Mouse (Mus musculus) erythroblast, adult 5-6 weeks (primary cell): ENCODE data around the gene Pop5. TPM values are rescaled to one million over a fixed set of nuclear protein-coding genes. Genes with fewer than 3 reads are reported as not detected.
A peak's percentile ranks its signal among the peaks of the same experiment; 100 is the strongest.

ENCODE experiments used
- ATAC-seq: replicated peaks from 2 replicates; pipeline ENCODE4 v1.8.0; 2016; ENCODE audit warnings: moderate number of reproducible peaks, mild to moderate bottlenecking, moderate TSS enrichment, inconsistent platforms; ENCODE audit not compliant: poor library complexity, low FRiP score, severe bottlenecking
- total RNA-seq, 2 experiments: library from RNA; stranded (forward) in 1 of 2; stranded (reverse) in 1 of 2; fragments of 150-400 nt in 1 of 2; fragments of 200-764, 138-1000 nt in 1 of 2; gene quantifications; 2 replicates each; pipeline versions ENCODE4 v1.2.3 to v1.2.4; 2015 to 2017; ENCODE audit warnings: low replicate concordance in 2 of 2

The Pop5 gene
- total RNA-seq (2015; ENCODE audit: low replicate concordance) = 20.1 and 41.5 TPM in 2 replicates
- total RNA-seq (2017; ENCODE audit: low replicate concordance) = 5.9 and 26.6 TPM in 2 replicates

GRCm38 (mm10) chr5:115235786-115236263 lies at the start of gene Pop5:
Pop5 (plus strand) TSS chr5:115235836.
- peak; percentile 78 for ATAC-seq

GRCm38 (mm10) chr5:115186371-115187073 lies 49.1 kb upstream of the Pop5 start:
- no peak for ATAC-seq

GRCm38 (mm10) chr5:115187188-115188131 lies 48.2 kb upstream of the Pop5 start:
- peak; percentile 78 for ATAC-seq

GRCm38 (mm10) chr5:115188824-115189223 lies 46.8 kb upstream of the Pop5 start:
- peak; percentile 55 for ATAC-seq

- ATAC-seq = no peak
Observed at GRCm38 (mm10) chr5:115190081-115190480, 45.6 kb upstream of the Pop5 start.

- no peak for ATAC-seq
Observed at GRCm38 (mm10) chr5:115191880-115192827, 43.5 kb upstream of the Pop5 start.

- ATAC-seq = no peak
Observed at GRCm38 (mm10) chr5:115192828-115193195, 42.8 kb upstream of the Pop5 start.

GRCm38 (mm10) chr5:115193226-115193625 lies 42.4 kb upstream of the Pop5 start:
- ATAC-seq = no peak

- no peak for ATAC-seq
Observed at GRCm38 (mm10) chr5:115193669-115194625, 41.7 kb upstream of the Pop5 start, which contains the start of gene Cabp1. Cabp1 (minus strand) TSS chr5:115194381.

- no peak for ATAC-seq
Observed at GRCm38 (mm10) chr5:115194626-115195221, 40.9 kb upstream of the Pop5 start.

- no peak for ATAC-seq
Observed at GRCm38 (mm10) chr5:115203735-115204561, 31.7 kb upstream of the Pop5 start.

GRCm38 (mm10) chr5:115204562-115205311 lies 30.9 kb upstream of the Pop5 start:
- no peak for ATAC-seq

GRCm38 (mm10) chr5:115207244-115207643 lies 28.4 kb upstream of the Pop5 start:
- ATAC-seq = no peak

- no peak for ATAC-seq
Observed at GRCm38 (mm10) chr5:115207892-115208291, 27.7 kb upstream of the Pop5 start.

- no peak for ATAC-seq
Observed at GRCm38 (mm10) chr5:115208601-115209000, 27.0 kb upstream of the Pop5 start.

GRCm38 (mm10) chr5:115210380-115210779 lies 25.3 kb upstream of the Pop5 start:
- ATAC-seq = peak; percentile 87
